Mouse (Mus musculus) ES-Bruce4 (cell line): ENCODE measurements at regions not wholly inside any gene's neighbourhood (a gene's known extent, or its start where the extent isn't known, plus 50 kb on each side); places are given as distances from the start of the nearest gene placed in this dataset.

Experiments used
- CTCF ChIP-seq: IDR thresholded peaks from one replicate; pipeline ENCODE4 v1.8.1; 2011; ENCODE audit warnings: low read depth, low read length
- EP300 ChIP-seq: IDR thresholded peaks from 2 replicates; pipeline ENCODE4 v1.6.1; 2011; ENCODE audit warnings: low read depth, low read length; ENCODE audit not compliant: insufficient read depth

DNA sequence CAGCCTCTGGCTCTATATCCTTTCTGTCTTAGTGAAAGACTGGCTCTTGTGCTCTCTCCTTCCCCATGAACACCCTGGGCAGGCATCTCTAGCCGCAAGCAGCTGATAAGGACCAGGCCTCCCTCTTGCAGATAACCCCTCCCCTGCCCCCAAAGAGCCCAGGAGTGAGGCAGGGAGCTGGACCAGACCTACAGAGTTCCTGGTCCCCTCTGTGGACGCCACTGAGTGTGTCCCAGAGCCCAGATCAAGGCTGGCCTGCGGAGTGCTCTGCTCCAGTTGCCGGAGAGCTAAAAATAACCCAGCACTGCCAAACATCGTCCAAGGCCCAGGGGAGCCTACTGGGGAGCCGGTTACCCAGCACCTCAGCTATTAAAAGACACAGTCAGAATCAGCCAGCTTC is 93.2 kb upstream of the Mgme1 start:
- no peak for TF ChIP-seq EP300
- no peak for TF ChIP-seq CTCF
